Mouse (Mus musculus): ENCODE measurements around the gene Gm11077. TPM values are rescaled to one million over a fixed set of nuclear protein-coding genes. Genes with fewer than 3 reads are reported as not detected.

Gm11077 gene
- polyA plus RNA-seq, 1 experiment from 2014 or later, result not detected

DNA sequence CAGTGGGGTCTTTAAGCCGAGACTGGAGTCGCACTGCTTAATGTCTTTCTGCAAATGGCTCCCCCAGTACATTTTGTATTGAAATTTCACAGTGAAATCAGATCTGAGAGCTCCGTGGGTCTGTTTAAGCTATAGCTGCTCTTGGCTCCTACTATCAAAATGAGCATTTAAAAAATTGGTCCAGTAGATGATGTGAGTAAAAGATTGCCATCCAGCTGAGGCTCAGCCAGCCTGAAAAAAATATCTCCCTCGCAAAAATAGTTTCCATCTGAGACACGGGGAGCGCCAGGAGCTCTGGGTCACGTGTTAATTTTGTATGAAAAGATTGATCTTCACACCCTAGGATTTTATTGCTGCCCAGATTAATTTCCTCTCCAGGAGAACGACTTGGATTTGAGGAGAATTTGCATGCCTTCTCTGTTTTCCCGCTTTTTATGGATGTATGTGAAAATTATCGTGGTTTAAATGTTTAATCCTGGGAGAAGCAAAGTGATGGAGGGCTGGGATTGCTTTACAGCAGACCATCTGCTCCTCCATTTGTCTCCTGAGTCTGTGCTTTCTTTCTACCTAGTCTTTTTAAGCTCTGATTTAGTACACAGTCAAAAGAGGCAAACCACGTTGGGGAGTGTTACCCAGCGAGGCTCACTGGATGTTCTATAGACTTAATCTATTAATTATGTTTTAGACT is 32.7 kb upstream of the Gm11077 start:
- Histone ChIP-seq H3K9me3 (ENCODE audit: low read length) (no peaks in the 10 kb centered on the region), H3K27me3 (ENCODE audit: insufficient read depth, low read length) (no peaks in the 10 kb centered on the region), H3K9ac (replicated peaks) (no peak overlapping the region), H3K4me3 (ENCODE audit: low read depth, low read length) (no peak overlapping the region), H3K4me2 (ENCODE audit: low read depth, low read length) (no peak overlapping the region), H3K4me1 (ENCODE audit: insufficient read depth) (no peaks in the 10 kb centered on the region), H3K36me3 (replicated peaks; ENCODE audit: insufficient read depth, low read length) (no peaks in the 10 kb centered on the region), H3K27ac (ENCODE audit: low read depth) (no peak overlapping the region)
- no peak for TF ChIP-seq CTCF (IDR thresholded peaks at IDR 0.05; ENCODE audit: low read depth)
- no peak for TF ChIP-seq EP300 (IDR thresholded peaks at IDR 0.05; ENCODE audit: low read depth)
- ATAC-seq (no peak), DNase-seq (no peak)
- WGBS (ENCODE audit: insufficient replicate concordance), result 75% methylated on average over 12 of the region's 12 CpGs

DNA sequence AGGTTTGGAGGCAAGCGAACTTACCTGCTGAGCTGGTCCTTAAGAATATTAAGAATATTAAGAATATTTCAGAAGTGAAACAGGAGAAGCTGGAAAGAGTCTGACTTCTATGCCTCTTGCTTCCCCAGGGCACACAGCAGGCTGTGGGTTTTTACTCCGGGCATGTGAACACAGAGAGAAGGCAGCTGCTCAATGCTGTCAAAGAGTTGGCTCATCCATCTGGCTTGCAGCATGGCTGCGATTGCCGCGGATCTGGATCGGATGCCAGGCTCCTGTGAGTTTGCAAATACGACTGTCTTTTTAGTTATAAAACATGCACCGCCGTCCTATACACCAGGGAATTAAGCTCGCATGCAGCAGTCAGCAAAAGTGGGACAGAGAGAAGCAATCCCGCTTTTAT is 31.1 kb upstream of the Gm11077 start:
- no peaks in the 10 kb centered on the region for H3K4me1 ChIP-seq (ENCODE audit: insufficient read depth)
- H3K27me3 ChIP-seq (ENCODE audit: insufficient read depth, low read length), result no peaks in the 10 kb centered on the region
- H3K4me2 ChIP-seq (ENCODE audit: low read depth, low read length), result no peak overlapping the region
- H3K9ac ChIP-seq (replicated peaks), result no peak overlapping the region
- WGBS (ENCODE audit: insufficient replicate concordance), result 82% methylated on average over 11 of the region's 11 CpGs
- no peak overlapping the region for H3K27ac ChIP-seq (ENCODE audit: low read depth)
- H3K36me3 ChIP-seq (replicated peaks; ENCODE audit: insufficient read depth, low read length), result no peaks in the 10 kb centered on the region
- DNase-seq, result no peak
- TF ChIP-seq EP300 (IDR thresholded peaks at IDR 0.05; ENCODE audit: low read depth) (no peak), CTCF (IDR thresholded peaks at IDR 0.05; ENCODE audit: low read depth) (no peak)
- H3K4me3 ChIP-seq (ENCODE audit: low read depth, low read length), result no peak overlapping the region
- no peak for ATAC-seq
- H3K9me3 ChIP-seq (ENCODE audit: low read length), result no peaks in the 10 kb centered on the region

DNA sequence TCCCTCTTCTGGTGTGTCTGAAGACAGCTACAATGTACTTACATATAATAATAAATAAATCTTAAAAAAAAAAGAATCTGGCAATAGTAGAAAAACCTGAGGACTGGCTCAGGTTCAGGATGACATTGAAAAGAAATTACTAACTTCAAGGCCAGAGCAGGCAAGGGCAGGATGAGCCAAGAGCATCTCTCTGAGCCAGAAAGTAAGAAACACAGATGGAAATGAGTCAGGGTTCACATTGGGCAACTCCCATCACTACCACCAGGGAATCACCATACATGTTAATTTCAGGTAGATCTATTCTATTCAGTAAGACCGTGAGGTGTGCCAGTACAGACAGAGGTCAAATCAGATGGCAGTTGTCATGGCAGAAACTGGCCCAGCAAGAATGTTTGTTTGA is 30.5 kb upstream of the Gm11077 start:
- Histone ChIP-seq H3K9me3 (ENCODE audit: low read length) (no peaks in the 10 kb centered on the region), H3K4me1 (ENCODE audit: insufficient read depth) (no peaks in the 10 kb centered on the region), H3K27me3 (ENCODE audit: insufficient read depth, low read length) (no peaks in the 10 kb centered on the region), H3K36me3 (replicated peaks; ENCODE audit: insufficient read depth, low read length) (no peaks in the 10 kb centered on the region), H3K27ac (ENCODE audit: low read depth) (no peak overlapping the region), H3K4me2 (ENCODE audit: low read depth, low read length) (no peak overlapping the region), H3K9ac (replicated peaks) (no peak overlapping the region), H3K4me3 (ENCODE audit: low read depth, low read length) (no peak overlapping the region)
- WGBS (ENCODE audit: insufficient replicate concordance), result 79% methylated on average over 1 of the region's 1 CpGs
- TF ChIP-seq CTCF (IDR thresholded peaks at IDR 0.05; ENCODE audit: low read depth) (no peak), EP300 (IDR thresholded peaks at IDR 0.05; ENCODE audit: low read depth) (no peak)
- DNase-seq (no peak), ATAC-seq (no peak)

DNA sequence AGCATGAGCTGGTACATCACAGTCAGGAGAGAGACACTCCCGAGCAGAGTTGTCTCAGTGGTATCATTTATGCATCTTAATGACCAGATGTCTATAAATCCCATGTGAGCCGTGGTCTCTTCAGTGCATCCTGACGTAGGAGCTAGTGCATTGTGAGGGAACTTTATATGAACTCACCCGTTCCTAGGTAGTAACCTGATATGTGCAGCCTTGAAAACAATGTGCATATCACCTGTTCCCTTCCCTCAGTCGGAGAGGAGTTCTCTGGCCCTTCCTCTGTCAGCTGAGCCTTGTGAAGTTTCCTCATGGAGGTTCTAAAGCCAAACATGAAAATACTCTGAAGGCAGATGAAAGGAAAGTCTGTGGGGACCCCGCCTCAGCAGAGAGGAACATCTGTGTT is 27.8 kb upstream of the Gm11077 start:
- no peak overlapping the region for H3K4me3 ChIP-seq (ENCODE audit: low read depth, low read length)
- WGBS (ENCODE audit: insufficient replicate concordance), result 80% methylated on average over 6 of the region's 6 CpGs
- H3K27me3 ChIP-seq (ENCODE audit: insufficient read depth, low read length), result no peaks in the 10 kb centered on the region
- H3K4me2 ChIP-seq (ENCODE audit: low read depth, low read length), result no peak overlapping the region
- DNase-seq (no peak), ATAC-seq (no peak)
- no peak for TF ChIP-seq CTCF (IDR thresholded peaks at IDR 0.05; ENCODE audit: low read depth)
- no peak for TF ChIP-seq EP300 (IDR thresholded peaks at IDR 0.05; ENCODE audit: low read depth)
- no peaks in the 10 kb centered on the region for H3K4me1 ChIP-seq (ENCODE audit: insufficient read depth)
- no peak overlapping the region for H3K27ac ChIP-seq (ENCODE audit: low read depth)
- H3K36me3 ChIP-seq (replicated peaks; ENCODE audit: insufficient read depth, low read length), result no peaks in the 10 kb centered on the region
- no peaks in the 10 kb centered on the region for H3K9me3 ChIP-seq (ENCODE audit: low read length)
- H3K9ac ChIP-seq (replicated peaks), result no peak overlapping the region

DNA sequence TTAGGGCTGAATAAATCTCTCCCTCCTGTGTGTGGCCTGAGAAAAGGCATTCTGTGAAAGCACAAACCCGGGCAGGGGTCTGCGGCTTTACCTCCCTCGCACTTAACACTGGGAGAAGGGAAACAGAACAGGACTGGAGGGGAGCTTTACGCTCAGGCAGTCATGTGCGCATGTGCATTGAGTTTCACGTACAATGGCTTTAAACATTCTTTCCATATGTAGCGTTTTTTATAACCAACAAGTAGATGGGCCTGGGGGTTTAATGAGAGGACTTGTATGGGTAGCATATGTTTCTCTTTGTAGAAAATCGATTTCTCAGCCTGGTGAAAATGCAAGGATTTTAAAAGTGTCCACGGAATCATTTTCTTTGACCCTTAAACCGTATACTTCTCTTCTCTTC is 24.0 kb upstream of the Gm11077 start:
- Histone ChIP-seq H3K4me2 (ENCODE audit: low read depth, low read length) (no peak overlapping the region), H3K36me3 (replicated peaks; ENCODE audit: insufficient read depth, low read length) (no peaks in the 10 kb centered on the region), H3K4me1 (ENCODE audit: insufficient read depth) (no peaks in the 10 kb centered on the region), H3K27me3 (ENCODE audit: insufficient read depth, low read length) (no peaks in the 10 kb centered on the region), H3K9me3 (ENCODE audit: low read length) (no peaks in the 10 kb centered on the region), H3K27ac (ENCODE audit: low read depth) (no peak overlapping the region), H3K4me3 (ENCODE audit: low read depth, low read length) (no peak overlapping the region), H3K9ac (replicated peaks) (no peak overlapping the region)
- DNase-seq (no peak), ATAC-seq (no peak)
- no peak for TF ChIP-seq CTCF (IDR thresholded peaks at IDR 0.05; ENCODE audit: low read depth)
- no peak for TF ChIP-seq EP300 (IDR thresholded peaks at IDR 0.05; ENCODE audit: low read depth)
- 87% methylated on average over 10 of the region's 10 CpGs for WGBS (ENCODE audit: insufficient replicate concordance)

DNA sequence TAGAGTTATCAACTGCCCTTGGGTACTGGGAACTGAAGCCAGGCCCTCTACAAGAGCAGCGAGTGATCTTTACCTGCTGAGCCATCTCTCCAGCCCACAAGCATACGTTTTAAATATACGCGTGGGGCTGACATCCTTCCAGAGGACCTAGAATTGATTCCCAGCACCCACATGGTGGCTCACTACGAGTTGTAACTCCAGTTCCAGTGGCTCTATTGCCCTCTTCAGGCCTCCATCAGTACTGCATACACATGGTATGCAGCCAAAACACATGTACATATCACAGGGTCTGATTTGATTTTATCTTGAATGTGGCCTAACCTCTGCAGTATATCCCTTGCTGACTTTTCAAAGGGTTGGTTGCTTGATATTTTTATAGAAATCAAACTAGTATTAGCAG is 23.0 kb upstream of the Gm11077 start:
- no peak overlapping the region for H3K9ac ChIP-seq (replicated peaks)
- no peak overlapping the region for H3K27ac ChIP-seq (ENCODE audit: low read depth)
- H3K36me3 ChIP-seq (replicated peaks; ENCODE audit: insufficient read depth, low read length), result no peaks in the 10 kb centered on the region
- TF ChIP-seq EP300 (IDR thresholded peaks at IDR 0.05; ENCODE audit: low read depth) (no peak), CTCF (IDR thresholded peaks at IDR 0.05; ENCODE audit: low read depth) (peak; percentile 20; the same call in 1 of the 2 replicates)
- 79% methylated on average over 5 of the region's 5 CpGs for WGBS (ENCODE audit: insufficient replicate concordance)
- no peak for ATAC-seq
- no peaks in the 10 kb centered on the region for H3K9me3 ChIP-seq (ENCODE audit: low read length)
- H3K4me2 ChIP-seq (ENCODE audit: low read depth, low read length), result no peak overlapping the region
- no peaks in the 10 kb centered on the region for H3K4me1 ChIP-seq (ENCODE audit: insufficient read depth)
- DNase-seq, result no peak
- no peaks in the 10 kb centered on the region for H3K27me3 ChIP-seq (ENCODE audit: insufficient read depth, low read length)
- no peak overlapping the region for H3K4me3 ChIP-seq (ENCODE audit: low read depth, low read length)
